Mouse (Mus musculus): ENCODE results near the gene St5. TPM values are rescaled to one million over a fixed set of nuclear protein-coding genes. Genes with fewer than 3 reads are reported as not detected.

St5 gene
- polyA plus RNA-seq, 1 experiment from 2014 or later: 18.6 TPM

GRCm38 (mm10) chr7:109610348-109610747 lies 93.1 kb downstream of the St5 start:
- no peaks in the 10 kb centered on the region for H3K27me3 ChIP-seq (ENCODE audit: control insufficient read depth, insufficient read depth, low read depth, low read length)
- ATAC-seq: no peak
- no peak overlapping the region for H3K9ac ChIP-seq (ENCODE audit: low read depth, low read length)
- no peaks in the 10 kb centered on the region for H3K36me3 ChIP-seq (ENCODE audit: control insufficient read depth, insufficient read depth, low read length)
- WGBS: 85% methylated on average over 2 of the region's 2 CpGs
- no peak overlapping the region for H3K4me3 ChIP-seq (ENCODE audit: low read depth, low read length)
- no peaks in the 10 kb centered on the region for H3K9me3 ChIP-seq (replicated peaks; ENCODE audit: control insufficient read depth, low read length, poor library complexity, severe bottlenecking)
- H3K4me2 ChIP-seq (ENCODE audit: low read length): no peak overlapping the region
- H3K4me1 ChIP-seq (ENCODE audit: control insufficient read depth, insufficient read depth, low read length): peaks cover 16% of the 10 kb centered on the region
- H3K27ac ChIP-seq (ENCODE audit: low read length): no peak overlapping the region

GRCm38 (mm10) chr7:109609565-109610345 lies 93.7 kb downstream of the St5 start:
- WGBS: 57% methylated on average over 6 of the region's 6 CpGs
- Histone ChIP-seq H3K4me3 (ENCODE audit: low read depth, low read length) (no peak overlapping the region), H3K36me3 (ENCODE audit: control insufficient read depth, insufficient read depth, low read length) (no peaks in the 10 kb centered on the region), H3K4me2 (ENCODE audit: low read length) (no peak overlapping the region), H3K9ac (ENCODE audit: low read depth, low read length) (no peak overlapping the region), H3K27me3 (ENCODE audit: control insufficient read depth, insufficient read depth, low read depth, low read length) (no peaks in the 10 kb centered on the region), H3K4me1 (ENCODE audit: control insufficient read depth, insufficient read depth, low read length) (peaks cover 13% of the 10 kb centered on the region), H3K9me3 (replicated peaks; ENCODE audit: control insufficient read depth, low read length, poor library complexity, severe bottlenecking) (no peaks in the 10 kb centered on the region), H3K27ac (ENCODE audit: low read length) (no peak overlapping the region)
- ATAC-seq: no peak

- WGBS: 86% methylated on average over 6 of the region's 6 CpGs
- Histone ChIP-seq H3K27me3 (ENCODE audit: control insufficient read depth, insufficient read depth, low read depth, low read length) (no peaks in the 10 kb centered on the region), H3K4me2 (ENCODE audit: low read length) (no peak overlapping the region), H3K27ac (ENCODE audit: low read length) (no peak overlapping the region), H3K4me1 (ENCODE audit: control insufficient read depth, insufficient read depth, low read length) (peaks cover 12% of the 10 kb centered on the region), H3K9ac (ENCODE audit: low read depth, low read length) (no peak overlapping the region), H3K9me3 (replicated peaks; ENCODE audit: control insufficient read depth, low read length, poor library complexity, severe bottlenecking) (no peaks in the 10 kb centered on the region), H3K36me3 (ENCODE audit: control insufficient read depth, insufficient read depth, low read length) (no peaks in the 10 kb centered on the region), H3K4me3 (ENCODE audit: low read depth, low read length) (no peak overlapping the region)
- ATAC-seq: no peak
Measured at GRCm38 (mm10) chr7:109608831-109609230, 94.6 kb downstream of the St5 start.

DNA sequence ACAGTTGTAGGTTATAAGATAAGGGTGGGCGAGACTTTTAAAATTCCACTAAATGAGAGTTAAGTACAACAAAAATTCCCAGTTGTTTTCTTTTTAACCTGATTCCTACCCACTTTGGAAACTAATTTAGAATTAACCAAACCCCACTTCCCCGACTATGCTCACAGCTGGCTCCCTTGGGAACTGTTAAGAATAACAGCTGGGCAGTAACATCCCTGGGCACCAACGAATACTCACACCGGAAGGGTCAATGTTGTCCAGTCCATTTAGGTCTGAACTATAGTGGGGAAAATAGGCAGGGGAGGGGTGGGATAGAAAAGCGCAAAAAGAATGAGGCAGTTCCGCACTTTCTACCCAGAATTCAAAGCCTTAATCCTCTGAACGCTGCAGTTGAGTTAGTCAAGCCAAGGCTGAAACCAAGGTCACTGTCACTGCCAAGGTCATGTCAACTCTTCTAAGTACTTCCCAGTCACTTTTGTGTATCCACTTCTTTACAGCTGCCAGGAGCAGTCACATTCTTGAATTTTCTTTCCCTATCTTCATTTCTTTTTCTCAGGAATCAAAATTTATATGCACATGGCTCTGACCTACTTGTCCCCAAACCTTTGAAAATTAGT lies 96.3 kb downstream of the St5 start:
- Histone ChIP-seq H3K9ac (ENCODE audit: low read depth, low read length) (no peak overlapping the region), H3K36me3 (ENCODE audit: control insufficient read depth, insufficient read depth, low read length) (no peaks in the 10 kb centered on the region), H3K4me1 (ENCODE audit: control insufficient read depth, insufficient read depth, low read length) (peaks cover 7% of the 10 kb centered on the region), H3K4me2 (ENCODE audit: low read length) (no peak overlapping the region), H3K27me3 (ENCODE audit: control insufficient read depth, insufficient read depth, low read depth, low read length) (no peaks in the 10 kb centered on the region), H3K27ac (ENCODE audit: low read length) (no peak overlapping the region), H3K4me3 (ENCODE audit: low read depth, low read length) (no peak overlapping the region), H3K9me3 (replicated peaks; ENCODE audit: control insufficient read depth, low read length, poor library complexity, severe bottlenecking) (no peaks in the 10 kb centered on the region)
- ATAC-seq: no peak
- 77% methylated on average over 7 of the region's 7 CpGs for WGBS

- H3K4me2 ChIP-seq (ENCODE audit: low read length): no peak overlapping the region
- H3K4me3 ChIP-seq (ENCODE audit: low read depth, low read length): no peak overlapping the region
- no peaks in the 10 kb centered on the region for H3K27me3 ChIP-seq (ENCODE audit: control insufficient read depth, insufficient read depth, low read depth, low read length)
- H3K4me1 ChIP-seq (ENCODE audit: control insufficient read depth, insufficient read depth, low read length): peaks cover 3% of the 10 kb centered on the region; the same call in 1 of the 2 replicates
- WGBS: 83% methylated on average over 5 of the region's 5 CpGs
- H3K36me3 ChIP-seq (ENCODE audit: control insufficient read depth, insufficient read depth, low read length): no peaks in the 10 kb centered on the region
- no peak for ATAC-seq
- H3K27ac ChIP-seq (ENCODE audit: low read length): no peak overlapping the region
- no peaks in the 10 kb centered on the region for H3K9me3 ChIP-seq (replicated peaks; ENCODE audit: control insufficient read depth, low read length, poor library complexity, severe bottlenecking)
- no peak overlapping the region for H3K9ac ChIP-seq (ENCODE audit: low read depth, low read length)
Measured at GRCm38 (mm10) chr7:109602562-109602961, 100.8 kb downstream of the St5 start.

- Histone ChIP-seq H3K4me3 (ENCODE audit: low read depth, low read length) (no peak overlapping the region), H3K9me3 (replicated peaks; ENCODE audit: control insufficient read depth, low read length, poor library complexity, severe bottlenecking) (no peaks in the 10 kb centered on the region), H3K27me3 (ENCODE audit: control insufficient read depth, insufficient read depth, low read depth, low read length) (no peaks in the 10 kb centered on the region), H3K27ac (ENCODE audit: low read length) (no peak overlapping the region), H3K36me3 (ENCODE audit: control insufficient read depth, insufficient read depth, low read length) (no peaks in the 10 kb centered on the region), H3K4me2 (ENCODE audit: low read length) (no peak overlapping the region), H3K9ac (ENCODE audit: low read depth, low read length) (no peak overlapping the region), H3K4me1 (ENCODE audit: control insufficient read depth, insufficient read depth, low read length) (no peaks in the 10 kb centered on the region; the same call in 1 of the 2 replicates)
- no peak for ATAC-seq
Measured at GRCm38 (mm10) chr7:109602022-109602421, 101.4 kb downstream of the St5 start.

- Histone ChIP-seq H3K4me2 (ENCODE audit: low read length) (no peak overlapping the region), H3K9ac (ENCODE audit: low read depth, low read length) (no peak overlapping the region), H3K9me3 (replicated peaks; ENCODE audit: control insufficient read depth, low read length, poor library complexity, severe bottlenecking) (no peaks in the 10 kb centered on the region), H3K36me3 (ENCODE audit: control insufficient read depth, insufficient read depth, low read length) (no peaks in the 10 kb centered on the region), H3K4me1 (ENCODE audit: control insufficient read depth, insufficient read depth, low read length) (no peaks in the 10 kb centered on the region), H3K27me3 (ENCODE audit: control insufficient read depth, insufficient read depth, low read depth, low read length) (no peaks in the 10 kb centered on the region), H3K27ac (ENCODE audit: low read length) (no peak overlapping the region), H3K4me3 (ENCODE audit: low read depth, low read length) (no peak overlapping the region)
- WGBS: 87% methylated on average over 3 of the region's 3 CpGs
- no peak for ATAC-seq
Measured at GRCm38 (mm10) chr7:109600702-109601101, 102.7 kb downstream of the St5 start.

DNA sequence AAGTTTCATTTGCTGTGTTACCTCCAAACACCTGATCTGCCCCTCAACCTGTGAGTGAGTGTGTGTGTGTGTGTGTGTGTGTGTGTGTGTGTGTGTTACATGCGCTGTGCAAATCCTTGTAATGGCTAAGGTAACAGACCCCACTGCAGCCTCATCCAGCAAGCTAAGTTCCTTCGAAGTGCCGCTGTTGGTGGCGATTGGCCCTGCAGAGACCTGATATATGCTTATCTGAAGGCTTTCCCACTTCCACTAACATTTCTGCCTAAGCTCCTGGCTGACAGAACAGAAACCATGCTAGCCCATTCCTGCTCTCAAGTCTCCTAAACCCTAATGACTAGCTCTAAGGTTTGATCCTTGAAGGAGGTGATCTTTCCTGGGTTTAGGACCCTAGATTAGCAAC lies 103.4 kb downstream of the St5 start:
- no peak overlapping the region for H3K27ac ChIP-seq (ENCODE audit: low read length)
- H3K4me1 ChIP-seq (ENCODE audit: control insufficient read depth, insufficient read depth, low read length): no peaks in the 10 kb centered on the region
- no peak overlapping the region for H3K4me3 ChIP-seq (ENCODE audit: low read depth, low read length)
- no peaks in the 10 kb centered on the region for H3K9me3 ChIP-seq (replicated peaks; ENCODE audit: control insufficient read depth, low read length, poor library complexity, severe bottlenecking)
- 96% methylated on average over 4 of the region's 4 CpGs for WGBS
- no peak for ATAC-seq
- H3K27me3 ChIP-seq (ENCODE audit: control insufficient read depth, insufficient read depth, low read depth, low read length): no peaks in the 10 kb centered on the region
- no peak overlapping the region for H3K9ac ChIP-seq (ENCODE audit: low read depth, low read length)
- H3K36me3 ChIP-seq (ENCODE audit: control insufficient read depth, insufficient read depth, low read length): no peaks in the 10 kb centered on the region
- H3K4me2 ChIP-seq (ENCODE audit: low read length): no peak overlapping the region

DNA sequence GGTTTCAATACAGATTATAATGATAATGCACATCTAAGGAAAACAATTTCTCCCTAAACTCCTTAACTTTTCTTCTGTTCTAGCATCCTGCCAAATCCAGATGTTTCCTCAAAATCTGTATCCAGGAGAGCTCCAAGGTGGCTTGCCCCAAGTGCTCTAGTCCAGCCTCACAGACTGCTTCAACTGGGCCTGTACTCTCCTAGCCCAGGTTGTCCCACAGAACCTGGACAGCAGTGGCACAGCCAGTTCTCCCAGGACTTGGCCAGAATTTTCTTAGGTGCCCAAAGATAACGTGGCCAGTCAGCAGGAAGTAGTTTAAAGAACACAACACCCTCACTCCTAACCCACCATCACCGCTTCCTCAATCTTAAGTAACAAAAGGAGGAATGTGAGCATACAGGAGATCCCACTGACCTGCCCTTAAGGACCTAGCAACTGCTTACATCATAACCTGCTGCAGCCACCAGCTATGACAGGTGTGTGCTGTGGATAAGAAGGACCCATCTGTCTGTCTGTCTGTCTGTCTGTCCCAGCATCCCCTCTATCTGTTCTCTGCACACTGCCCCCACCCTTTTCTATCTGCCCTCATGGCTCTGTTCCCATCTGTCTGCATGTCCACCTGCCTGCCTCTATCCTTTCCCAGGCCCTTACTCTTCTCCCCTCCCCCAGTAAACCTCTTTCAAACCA lies 108.4 kb downstream of the St5 start:
- ATAC-seq: no peak
- Histone ChIP-seq H3K9me3 (replicated peaks; ENCODE audit: control insufficient read depth, low read length, poor library complexity, severe bottlenecking) (no peaks in the 10 kb centered on the region), H3K27me3 (ENCODE audit: control insufficient read depth, insufficient read depth, low read depth, low read length) (no peaks in the 10 kb centered on the region), H3K4me1 (ENCODE audit: control insufficient read depth, insufficient read depth, low read length) (no peaks in the 10 kb centered on the region; the same call in 1 of the 2 replicates), H3K4me2 (ENCODE audit: low read length) (no peak overlapping the region), H3K4me3 (ENCODE audit: low read depth, low read length) (no peak overlapping the region), H3K36me3 (ENCODE audit: control insufficient read depth, insufficient read depth, low read length) (no peaks in the 10 kb centered on the region), H3K9ac (ENCODE audit: low read depth, low read length) (no peak overlapping the region), H3K27ac (ENCODE audit: low read length) (no peak overlapping the region)
- WGBS: 82% methylated on average over 2 of the region's 2 CpGs

All from midbrain, embryonic 16.5 days (tissue).